Mouse (Mus musculus) CH12.LX (cell line): Measurements from ENCODE around the gene Odf3l2. TPM values are rescaled to one million over a fixed set of nuclear protein-coding genes. Genes with fewer than 3 reads are reported as not detected.

Source experiments
- DNase-seq: peaks from one replicate; pipeline ENCODE4 v3.0.0-alpha.2; 2013; ENCODE audit errors: extremely low read depth
- H3K27ac ChIP-seq: 2 replicates; pipeline ENCODE4 v1.5.1; 2012; ENCODE audit warnings: low read depth, mild to moderate bottlenecking, control low read depth, moderate library complexity; ENCODE audit not compliant: insufficient read depth
- H3K27me3 ChIP-seq: replicated peaks from 2 replicates; pipeline ENCODE3; 2012; ENCODE audit warnings: inconsistent platforms
- H3K36me3 ChIP-seq, 2 experiments: replicated peaks in 1 of 2; 2 replicates each; pipeline versions ENCODE3 to v1.6.1; 2012; ENCODE audit warnings: inconsistent platforms in 1 of 2, low read length in 1 of 2, mild to moderate bottlenecking in 1 of 2, mixed read lengths in 1 of 2, moderate library complexity in 1 of 2; ENCODE audit not compliant: control insufficient read depth in 1 of 2, insufficient read depth in 1 of 2
- H3K4me1 ChIP-seq, 2 experiments: 2 replicates each; pipeline ENCODE4 v1.6.1; 2012; ENCODE audit warnings: inconsistent platforms in 1 of 2, moderate library complexity in 1 of 2; ENCODE audit not compliant: insufficient read depth in 2 of 2, control insufficient read depth in 1 of 2
- H3K4me2 ChIP-seq: 2 replicates; pipeline ENCODE4 v1.6.1; 2012; ENCODE audit warnings: low read depth, mild to moderate bottlenecking, control low read depth; ENCODE audit not compliant: poor library complexity, insufficient read depth, severe bottlenecking
- H3K4me3 ChIP-seq, 3 experiments: fragments of 150-350 bp in 1 of 3; sonication (generic) in 1 of 3; replicated peaks in 1 of 3; 2 replicates each; pipeline versions ENCODE3 to v1.5.1; 2011 to 2012; ENCODE audit warnings: low read depth in 2 of 3, low read length in 2 of 3, mild to moderate bottlenecking in 2 of 3, moderate library complexity in 2 of 3, control low read depth in 1 of 3, improper control_type of control experiment in 1 of 3, inconsistent platforms in 1 of 3, mixed read lengths in 1 of 3; ENCODE audit not compliant: poor library complexity in 1 of 3
- H3K79me2 ChIP-seq: replicated peaks from 2 replicates; pipeline ENCODE4 v1.6.1; 2012; ENCODE audit warnings: mild to moderate bottlenecking, moderate library complexity; ENCODE audit not compliant: control insufficient read depth, poor library complexity, insufficient read depth, severe bottlenecking; ENCODE audit errors: extremely low read depth
- H3K9ac ChIP-seq: 2 replicates; pipeline ENCODE4 v1.6.1; 2012; ENCODE audit warnings: low read depth, mild to moderate bottlenecking, control low read depth, moderate library complexity; ENCODE audit not compliant: insufficient read depth
- H3K9me3 ChIP-seq: replicated peaks from 2 replicates; pipeline ENCODE3; 2012; ENCODE audit warnings: low read length, inconsistent platforms, mixed read lengths
- CHD1 ChIP-seq: IDR thresholded peaks from 2 replicates; pipeline ENCODE4 v1.6.1; 2012; ENCODE audit warnings: low read depth, low read length, improper control_type of control experiment, inconsistent platforms
- CHD2 ChIP-seq: IDR thresholded peaks from 2 replicates; pipeline ENCODE4 v1.6.1; 2011; ENCODE audit warnings: low read length, improper control_type of control experiment
- CTCF ChIP-seq, 2 experiments: IDR thresholded peaks in 1 of 2; conservative IDR thresholded peaks in 1 of 2; 2 replicates each; pipeline ENCODE4 v1.5.1; 2011 to 2012; ENCODE audit warnings: low read depth in 2 of 2, low read length in 2 of 2, improper control_type of control experiment in 1 of 2, inconsistent platforms in 1 of 2, mild to moderate bottlenecking in 1 of 2, moderate library complexity in 1 of 2
- E2F4 ChIP-seq: IDR thresholded peaks from 2 replicates; pipeline ENCODE4 v1.6.1; 2011; ENCODE audit warnings: low read depth, low read length, improper control_type of control experiment; ENCODE audit not compliant: insufficient replicate concordance
- ELF1 ChIP-seq: IDR thresholded peaks from 2 replicates; pipeline ENCODE4 v1.6.1; 2014; ENCODE audit warnings: low read depth, mild to moderate bottlenecking, inconsistent platforms, low read length, improper control_type of control experiment
- EP300 ChIP-seq: IDR thresholded peaks from 2 replicates; pipeline ENCODE4 v1.6.1; 2011; ENCODE audit warnings: low read length, improper control_type of control experiment
- ETS1 ChIP-seq: conservative IDR thresholded peaks from 2 replicates; pipeline ENCODE4 v1.6.1; 2012; ENCODE audit warnings: low read depth, mild to moderate bottlenecking, inconsistent platforms, low read length, improper control_type of control experiment, moderate library complexity
- GABPA ChIP-seq: IDR thresholded peaks from 2 replicates; pipeline ENCODE4 v1.6.1; 2012; ENCODE audit warnings: low read depth, low read length, improper control_type of control experiment, inconsistent platforms; ENCODE audit not compliant: insufficient replicate concordance
- MAX ChIP-seq: IDR thresholded peaks from 2 replicates; pipeline ENCODE4 v1.6.1; 2011; ENCODE audit warnings: low read length, improper control_type of control experiment
- MAZ ChIP-seq: IDR thresholded peaks from 2 replicates; pipeline ENCODE4 v1.6.1; 2012; ENCODE audit warnings: low read depth, mild to moderate bottlenecking, inconsistent platforms, low read length, improper control_type of control experiment, moderate library complexity
- MEF2A ChIP-seq: IDR thresholded peaks from 2 replicates; pipeline ENCODE4 v1.6.1; 2014; ENCODE audit warnings: low read depth, mild to moderate bottlenecking, inconsistent platforms, low read length, improper control_type of control experiment, borderline replicate concordance
- NELFE ChIP-seq: IDR thresholded peaks from 2 replicates; pipeline ENCODE4 v1.6.1; 2011; ENCODE audit warnings: low read depth, low read length, improper control_type of control experiment
- PAX5 ChIP-seq: IDR thresholded peaks from 2 replicates; pipeline ENCODE4 v1.6.1; 2012; ENCODE audit warnings: low read length, inconsistent platforms, mixed read lengths
- POLR2A ChIP-seq: IDR thresholded peaks from 2 replicates; pipeline ENCODE4 v1.6.1; 2011; ENCODE audit warnings: low read depth, mild to moderate bottlenecking, improper control_type of control experiment, low read length
- RAD21 ChIP-seq: IDR thresholded peaks from 2 replicates; pipeline ENCODE4 v1.6.1; 2011; ENCODE audit warnings: low read depth, mild to moderate bottlenecking, low read length, improper control_type of control experiment, moderate library complexity
- SIN3A ChIP-seq: IDR thresholded peaks from 2 replicates; pipeline ENCODE4 v1.6.1; 2012; ENCODE audit warnings: low read length, improper control_type of control experiment, inconsistent platforms
- TCF12 ChIP-seq: IDR thresholded peaks from 2 replicates; pipeline ENCODE4 v1.6.1; 2014; ENCODE audit warnings: low read depth, mild to moderate bottlenecking, inconsistent platforms, low read length, improper control_type of control experiment
- UBTF ChIP-seq: IDR thresholded peaks from 2 replicates; pipeline ENCODE4 v1.6.1; 2012; ENCODE audit warnings: low read depth, mild to moderate bottlenecking, inconsistent platforms, low read length, improper control_type of control experiment, moderate library complexity
- USF1 ChIP-seq: IDR thresholded peaks from 2 replicates; pipeline ENCODE4 v1.6.1; 2014; ENCODE audit warnings: low read depth, mild to moderate bottlenecking, inconsistent platforms, low read length, improper control_type of control experiment
- ZNF384 ChIP-seq: IDR thresholded peaks from 2 replicates; pipeline ENCODE4 v1.6.1; 2012; ENCODE audit warnings: low read depth, low read length, improper control_type of control experiment, inconsistent platforms
- dilution Hi-C: fragments of 300-500 bp; cut with MboI; formaldehyde crosslinking; loops from 2 replicates; pipeline ENCODE4 v1.14.3; 2020; ENCODE audit warnings: low sequenced_read_pairs; ENCODE audit not compliant: extremely low pct_unique_long_range_greater_than_20kb, extremely low pct_ligation_motif_present
- in situ Hi-C: fragments of 300-500 bp; cut with MboI; formaldehyde crosslinking; loops from 3 replicates; pipeline ENCODE4 v1.14.3; 2019; ENCODE audit warnings: low sequenced_read_pairs, low pct_ligation_motif_present, low pct_unique_long_range_greater_than_20kb, mixed read lengths
- polyA plus RNA-seq: library from polyadenylated mRNA; unstranded; fragments of >175 nt; gene quantifications from 2 replicates; pipeline ENCODE4 v1.2.1, GENCODE M21; 2012; ENCODE audit warnings: low read depth; ENCODE audit not compliant: insufficient read length
- total RNA-seq, 2 experiments: library from RNA; depleted of rRNA; stranded (reverse); fragments of 300-350 nt in 1 of 2; fragments of >200 nt in 1 of 2; gene quantifications; 2 replicates each; pipeline ENCODE4 v1.2.3; 2012 to 2014

Gene Odf3l2
- total and polyA plus RNA-seq, 3 experiments, result not detected

- in situ Hi-C loops (no loop called here), dilution Hi-C loops (no loop called here)
- no peak for DNase-seq
- H3K4me1 ChIP-seq, result peaks cover 9 to 29% of the 10 kb centered on the region in 2 experiments
- H3K9me3 ChIP-seq, result no peaks in the 10 kb centered on the region
- no peaks in the 10 kb centered on the region for H3K27me3 ChIP-seq
- H3K9ac ChIP-seq, result no peak overlapping the region
- H3K36me3 ChIP-seq, result peaks cover 12 to 44% of the 10 kb centered on the region in 2 experiments
- no peak overlapping the region for H3K4me3 ChIP-seq
- H3K4me2 ChIP-seq, result no peak overlapping the region
- no peak for TF ChIP-seq TCF12
- TF ChIP-seq USF1, result no peak
- no peak for TF ChIP-seq PAX5
- no peak for TF ChIP-seq ETS1
- TF ChIP-seq MAZ, result no peak
- no peak for TF ChIP-seq E2F4
- TF ChIP-seq GABPA, result no peak
- no peak for TF ChIP-seq CHD2
- TF ChIP-seq ZNF384, result no peak
- TF ChIP-seq MEF2A, result no peak
- TF ChIP-seq UBTF, result no peak
- TF ChIP-seq NELFE, result no peak
- no peak for TF ChIP-seq CHD1
- no peak for TF ChIP-seq SIN3A
- no peak for TF ChIP-seq POLR2A
- no peak for TF ChIP-seq ELF1
- TF ChIP-seq MAX, result no peak
- 0 out of 2 replicates have a peak, but pooled peaks cover 7% of the 10 kb centered on the region for H3K79me2 ChIP-seq
- no peak overlapping the region for H3K27ac ChIP-seq
Measured at GRCm38 (mm10) chr10:79673054-79673453, 27.5 kb upstream of the Odf3l2 start.

DNA sequence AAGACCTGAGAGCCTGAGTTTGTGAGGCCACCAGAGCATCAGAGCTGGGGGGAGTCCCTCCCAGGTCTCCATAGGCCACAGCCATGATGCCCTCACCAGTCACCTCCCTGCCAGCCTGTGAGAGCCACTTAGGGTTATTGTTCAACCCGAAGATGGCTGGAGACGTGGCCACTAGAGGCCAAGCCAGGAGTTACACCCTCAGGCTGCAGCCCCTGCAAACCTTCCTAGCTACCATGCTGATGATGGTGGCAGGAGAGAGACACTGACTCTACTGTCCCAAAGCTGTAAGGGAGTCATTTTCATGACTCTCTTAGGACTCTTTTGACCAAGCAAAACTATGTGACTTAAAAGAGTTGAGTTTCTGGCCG, 26.5 kb upstream of the Odf3l2 start:
- dilution Hi-C loops, result no loop called here
- in situ Hi-C loops, result no loop called here
- no peaks in the 10 kb centered on the region for H3K9me3 ChIP-seq
- DNase-seq, result peak; percentile 89
- peak overlapping the region in 2 of 3 experiments; percentile 19 to 32 for H3K4me3 ChIP-seq
- H3K27ac ChIP-seq, result peak overlapping the region; percentile 70
- no peaks in the 10 kb centered on the region for H3K27me3 ChIP-seq
- peak overlapping the region; percentile 82; the same call in 1 of the 2 replicates for H3K4me2 ChIP-seq
- H3K9ac ChIP-seq, result no peak overlapping the region
- H3K79me2 ChIP-seq, result 0 out of 2 replicates have a peak, but pooled peaks cover 7% of the 10 kb centered on the region
- TF ChIP-seq CTCF (conservative IDR thresholded peaks at IDR 0.05 in 1 of 2, IDR thresholded peaks at IDR 0.05 in 1 of 2; ENCODE audit: low read depth in 2 of 2, low read length in 2 of 2) (peak; percentile 34 to 62; a peak in 3 of 4 replicates), RAD21 (peak; percentile 2), EP300 (no peak)
- TF ChIP-seq, all 38 proteins: peak for 2
- peaks cover 11 to 37% of the 10 kb centered on the region in 2 experiments for H3K4me1 ChIP-seq
- H3K36me3 ChIP-seq, result peaks cover 12 to 53% of the 10 kb centered on the region in 2 experiments
